Mouse (Mus musculus): ENCODE measurements around the gene Shroom3. TPM values are rescaled to one million over a fixed set of nuclear protein-coding genes. Genes with fewer than 3 reads are reported as not detected.

Shroom3 gene
- total RNA-seq, 2 experiments from 2014 or later, result 8.9 to 11.0 TPM

- DNase-seq (ENCODE audit: low spot score in 2 of 2), result no peak
These were observed 197.7 kb downstream of the Shroom3 start for GRCm38 (mm10) chr5:92880893-92881292.

GRCm38 (mm10) chr5:92886141-92886540 is 202.9 kb downstream of the Shroom3 start:
- DNase-seq (ENCODE audit: low spot score in 2 of 2), result no peak

- no peak for DNase-seq (ENCODE audit: low spot score in 2 of 2)
These were observed 204.3 kb downstream of the Shroom3 start for GRCm38 (mm10) chr5:92887501-92887900.

GRCm38 (mm10) chr5:92888628-92889241 is 205.5 kb downstream of the Shroom3 start:
- DNase-seq (ENCODE audit: low spot score in 2 of 2), result no peak

GRCm38 (mm10) chr5:92890902-92891301 is 207.7 kb downstream of the Shroom3 start:
- no peak for DNase-seq (ENCODE audit: low spot score in 2 of 2)

- no peak for DNase-seq (ENCODE audit: low spot score in 2 of 2)
These were observed 210.0 kb downstream of the Shroom3 start for GRCm38 (mm10) chr5:92893284-92893683.

GRCm38 (mm10) chr5:92893711-92894110 is 210.5 kb downstream of the Shroom3 start:
- DNase-seq (ENCODE audit: low spot score in 2 of 2), result no peak

GRCm38 (mm10) chr5:92895877-92896276 is 212.6 kb downstream of the Shroom3 start:
- DNase-seq (ENCODE audit: low spot score in 2 of 2), result no peak

GRCm38 (mm10) chr5:92896725-92897280 is 213.6 kb downstream of the Shroom3 start:
- DNase-seq (ENCODE audit: low spot score in 2 of 2), result no peak

GRCm38 (mm10) chr5:92897766-92898745 is 214.8 kb downstream of the Shroom3 start:
- DNase-seq (ENCODE audit: low spot score in 2 of 2), result peak; percentile 34 to 52

GRCm38 (mm10) chr5:92900470-92900869 is 217.2 kb downstream of the Shroom3 start:
- DNase-seq (ENCODE audit: low spot score in 2 of 2), result no peak

- DNase-seq (ENCODE audit: low spot score in 2 of 2), result no peak
These were observed 218.6 kb downstream of the Shroom3 start for GRCm38 (mm10) chr5:92901870-92902269.

- no peak for DNase-seq (ENCODE audit: low spot score in 2 of 2)
These were observed 221.9 kb downstream of the Shroom3 start for GRCm38 (mm10) chr5:92905146-92905545.

GRCm38 (mm10) chr5:92905594-92906008 is 222.4 kb downstream of the Shroom3 start:
- peak in 1 of 2 experiments; percentile 22 for DNase-seq (ENCODE audit: low spot score in 2 of 2)

GRCm38 (mm10) chr5:92908227-92908626 is 225.0 kb downstream of the Shroom3 start:
- no peak for DNase-seq (ENCODE audit: low spot score in 2 of 2)

GRCm38 (mm10) chr5:92910838-92911237 is 227.6 kb downstream of the Shroom3 start:
- DNase-seq (ENCODE audit: low spot score in 2 of 2), result no peak

GRCm38 (mm10) chr5:92915421-92915820 is 232.2 kb downstream of the Shroom3 start:
- DNase-seq (ENCODE audit: low spot score in 2 of 2), result no peak

- DNase-seq (ENCODE audit: low spot score in 2 of 2), result no peak
These were observed 234.5 kb downstream of the Shroom3 start for GRCm38 (mm10) chr5:92917755-92918154.

- no peak for DNase-seq (ENCODE audit: low spot score in 2 of 2)
These were observed 234.9 kb downstream of the Shroom3 start for GRCm38 (mm10) chr5:92918170-92918569.

GRCm38 (mm10) chr5:92918866-92919265 is 235.6 kb downstream of the Shroom3 start:
- no peak for DNase-seq (ENCODE audit: low spot score in 2 of 2)

GRCm38 (mm10) chr5:92919390-92919789 is 236.2 kb downstream of the Shroom3 start:
- DNase-seq (ENCODE audit: low spot score in 2 of 2), result no peak

- DNase-seq (ENCODE audit: low spot score in 2 of 2), result no peak
These were observed 237.7 kb downstream of the Shroom3 start for GRCm38 (mm10) chr5:92920984-92921383.
